Mouse (Mus musculus): ENCODE data around the gene Gm9758.
"Not testable (repeated sequence)": the region's sequence is repeated elsewhere in the genome, so short reads cannot be mapped to it uniquely, and the experiment has no call there.

DNA sequence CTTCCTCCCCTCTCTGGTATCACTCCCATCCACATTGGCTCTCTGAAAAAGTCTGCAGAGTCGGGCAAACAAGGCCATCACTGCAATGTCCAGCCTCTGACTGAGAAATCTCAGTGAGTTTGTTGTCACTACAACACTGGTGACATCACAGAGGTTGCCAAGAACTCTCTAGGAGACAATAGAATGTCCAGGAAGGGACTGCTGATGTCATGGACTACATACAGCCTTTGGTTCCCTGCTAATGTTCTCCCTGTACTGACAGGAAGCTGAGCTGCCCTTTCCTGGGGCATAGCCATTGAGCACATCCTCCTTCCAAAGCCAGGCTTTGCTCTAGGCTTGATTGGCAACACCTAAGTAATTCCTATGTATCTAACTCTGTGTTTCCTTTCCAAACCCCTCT, 23.6 kb upstream of the Gm9758 start, which contains the start of gene Speer4e:
- TF ChIP-seq POLR2A, CTCF (IDR thresholded peaks at IDR 0.05; ENCODE audit: insufficient read depth, low read depth, low read length): not testable (repeated sequence)

All from olfactory bulb, adult 2 months (tissue).